Mouse (Mus musculus) E14TG2a.4 (cell line): ENCODE data around the gene Plac1.
A peak's percentile ranks its signal among the peaks of the same experiment; 100 is the strongest.

Source experiments
- H3K27me3 ChIP-seq: 2 replicates; pipeline ENCODE4 v1.6.1; 2014; ENCODE audit warnings: low read length, control low read depth; ENCODE audit not compliant: insufficient read depth
- H3K36me3 ChIP-seq: 2 replicates; pipeline ENCODE4 v1.6.1; 2014; ENCODE audit warnings: low read length, control low read depth; ENCODE audit not compliant: insufficient read depth
- H3K4me1 ChIP-seq: replicated peaks from 2 replicates; pipeline ENCODE4 v1.6.1; 2014; ENCODE audit warnings: low read depth, low read length, control low read depth
- H3K4me3 ChIP-seq: replicated peaks from 2 replicates; pipeline ENCODE4 v1.5.1; 2014; ENCODE audit warnings: mild to moderate bottlenecking, low read length
- H3K9me3 ChIP-seq: 2 replicates; pipeline ENCODE4 v1.6.1; 2014; ENCODE audit warnings: low read length, control low read depth
- CTCF ChIP-seq: conservative IDR thresholded peaks from 2 replicates; pipeline ENCODE4 v1.5.1; 2014; ENCODE audit warnings: low read length
- NANOG ChIP-seq: IDR thresholded peaks from 2 replicates; pipeline ENCODE4 v1.6.1; 2014; ENCODE audit warnings: borderline replicate concordance, low read length, mixed read lengths
- POU5F1 ChIP-seq: IDR thresholded peaks from 2 replicates; pipeline ENCODE4 v1.6.1; 2014; ENCODE audit warnings: low read length, borderline replicate concordance

Plac1 gene

GRCm38 (mm10) chrX:53087202-53087601 lies 152.7 kb downstream of the Plac1 start:
- Histone ChIP-seq H3K9me3 (no peaks in the 10 kb centered on the region), H3K27me3 (no peaks in the 10 kb centered on the region), H3K36me3 (no peaks in the 10 kb centered on the region), H3K4me1 (no peaks in the 10 kb centered on the region), H3K4me3 (no peak overlapping the region)
- TF ChIP-seq POU5F1 = no peak
- no peak for TF ChIP-seq NANOG
- no peak for TF ChIP-seq CTCF

DNA sequence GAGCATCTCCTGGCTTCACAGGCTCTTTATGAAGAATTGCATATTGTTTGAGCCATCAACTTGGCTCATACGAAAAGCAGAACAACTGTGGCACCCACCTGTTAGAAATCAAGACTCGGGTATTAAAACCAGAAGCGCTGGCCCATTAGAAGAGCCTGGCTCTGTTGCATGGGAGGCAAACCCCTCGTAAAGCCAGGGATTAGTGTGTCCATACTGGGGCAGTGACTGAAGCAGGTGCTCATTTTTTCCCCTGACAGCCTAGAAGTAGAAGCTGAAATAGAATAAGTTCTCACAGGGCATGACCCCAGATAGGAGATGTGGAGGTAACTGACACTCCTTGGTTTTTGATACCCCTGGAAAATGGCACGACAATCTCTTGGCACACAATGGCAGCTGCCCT lies 154.4 kb downstream of the Plac1 start:
- no peaks in the 10 kb centered on the region for H3K4me1 ChIP-seq
- no peaks in the 10 kb centered on the region for H3K36me3 ChIP-seq
- no peak overlapping the region for H3K4me3 ChIP-seq
- H3K9me3 ChIP-seq = no peaks in the 10 kb centered on the region
- no peaks in the 10 kb centered on the region for H3K27me3 ChIP-seq
- TF ChIP-seq NANOG (no peak), POU5F1 (no peak), CTCF (no peak)

DNA sequence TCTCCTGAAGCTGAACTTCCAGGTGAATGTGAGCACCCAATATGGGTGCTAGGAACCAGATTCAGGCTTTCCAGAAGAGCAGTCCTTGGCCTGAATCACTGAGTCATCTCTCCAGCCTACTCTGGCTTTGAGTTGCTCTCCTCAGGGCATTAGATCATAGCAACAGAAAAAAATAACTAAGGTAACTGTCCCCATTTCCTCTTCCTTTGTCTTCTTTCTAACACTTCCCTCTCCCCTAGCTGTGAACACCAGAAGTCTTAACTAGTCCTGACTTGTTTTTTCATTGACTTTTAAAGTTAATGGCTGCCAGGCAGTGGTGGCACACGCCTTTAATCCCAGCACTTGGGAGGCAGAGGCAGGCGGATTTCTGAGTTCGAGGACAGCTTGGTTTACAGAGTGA lies 175.5 kb downstream of the Plac1 start:
- Histone ChIP-seq H3K36me3 (no peaks in the 10 kb centered on the region), H3K27me3 (peaks cover 10% of the 10 kb centered on the region), H3K4me3 (no peak overlapping the region), H3K4me1 (0 out of 2 replicates have a peak, but pooled peaks cover 11% of the 10 kb centered on the region), H3K9me3 (no peaks in the 10 kb centered on the region)
- TF ChIP-seq POU5F1 (no peak), CTCF (no peak), NANOG (no peak)

DNA sequence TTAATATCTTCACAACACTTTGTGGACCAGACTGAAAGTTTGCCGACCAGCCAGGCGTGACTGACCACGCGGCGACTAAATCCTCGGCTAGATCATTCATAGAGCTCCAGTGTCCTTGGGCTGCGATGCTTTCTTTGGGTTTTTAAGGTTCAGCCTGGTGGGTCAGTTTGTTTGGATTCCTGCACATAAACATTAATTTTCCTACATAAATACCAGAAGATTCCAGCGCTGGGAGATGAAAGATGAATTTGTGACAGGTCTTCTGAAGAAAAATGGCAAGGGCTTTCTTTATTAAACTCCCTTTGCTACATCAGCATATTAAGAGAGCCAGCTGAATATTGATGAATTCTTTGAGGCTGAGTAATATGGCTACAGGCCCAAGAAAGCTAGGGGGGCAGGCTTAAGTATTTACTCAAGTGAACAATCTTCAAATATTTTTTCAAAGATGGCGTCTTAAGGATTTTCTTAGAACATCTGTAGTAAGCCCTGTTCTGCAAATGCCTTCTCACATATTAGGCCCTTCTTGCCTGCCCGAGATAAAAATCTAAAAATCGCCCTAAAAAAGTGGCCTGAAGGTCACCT lies 180.4 kb downstream of the Plac1 start:
- Histone ChIP-seq H3K4me1 (peaks cover 19% of the 10 kb centered on the region), H3K4me3 (no peak overlapping the region), H3K36me3 (no peaks in the 10 kb centered on the region), H3K9me3 (no peaks in the 10 kb centered on the region), H3K27me3 (peaks cover 28% of the 10 kb centered on the region)
- TF ChIP-seq CTCF = no peak

DNA sequence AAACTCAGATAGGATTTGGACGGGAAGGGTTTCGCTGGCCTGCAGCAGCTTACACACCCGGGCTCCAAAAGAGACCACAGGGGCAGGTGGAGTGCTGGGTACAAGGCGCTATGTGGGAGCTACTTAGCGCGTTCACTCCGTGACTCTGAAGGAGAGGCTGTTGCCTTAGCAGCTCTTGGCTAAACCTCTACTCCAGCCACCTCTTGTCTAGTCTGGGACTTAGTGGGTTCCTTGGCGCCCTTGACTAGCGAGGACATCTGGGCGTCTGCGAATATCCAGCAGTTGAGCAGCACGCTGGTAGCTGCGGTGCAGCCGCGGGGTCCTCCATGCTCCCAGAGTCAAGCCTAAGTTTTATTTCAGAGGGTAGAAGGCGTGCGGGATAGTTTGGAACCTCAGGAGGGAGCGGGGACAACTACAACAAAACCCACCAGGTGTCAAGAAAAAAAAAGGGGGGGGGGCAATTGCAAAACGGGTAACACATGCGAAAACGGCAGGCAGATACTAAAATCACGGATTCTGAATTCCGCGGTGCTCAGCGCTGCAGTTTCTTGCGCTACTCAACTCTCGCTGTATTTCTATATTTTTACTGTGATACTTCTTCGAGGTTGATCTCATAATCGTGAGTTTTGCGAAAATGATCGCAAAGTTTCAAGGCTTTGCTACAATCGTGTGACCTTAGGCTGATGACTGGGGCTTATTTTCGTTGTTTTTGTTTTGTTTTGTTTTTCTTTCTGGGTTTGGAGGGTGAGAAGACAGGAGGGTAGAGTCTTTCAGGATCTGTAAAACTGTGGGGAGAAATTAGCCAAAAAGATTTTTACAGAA lies 181.2 kb downstream of the Plac1 start:
- peaks cover 21% of the 10 kb centered on the region for H3K4me1 ChIP-seq
- H3K36me3 ChIP-seq = no peaks in the 10 kb centered on the region
- no peak overlapping the region for H3K4me3 ChIP-seq
- no peaks in the 10 kb centered on the region for H3K9me3 ChIP-seq
- peaks cover 28% of the 10 kb centered on the region for H3K27me3 ChIP-seq
- no peak for TF ChIP-seq CTCF
- no peak for TF ChIP-seq POU5F1
- TF ChIP-seq NANOG = no peak

GRCm38 (mm10) chrX:53057760-53058090 lies 182.2 kb downstream of the Plac1 start:
- Histone ChIP-seq H3K4me3 (peak overlapping the region; percentile 80; the same call in 1 of the 2 replicates), H3K27me3 (peaks cover 28% of the 10 kb centered on the region), H3K4me1 (peaks cover 25% of the 10 kb centered on the region), H3K9me3 (no peaks in the 10 kb centered on the region), H3K36me3 (no peaks in the 10 kb centered on the region)
- TF ChIP-seq NANOG (no peak), CTCF (no peak), POU5F1 (no peak)

- TF ChIP-seq CTCF = no peak
- TF ChIP-seq POU5F1 = no peak
- no peak for TF ChIP-seq NANOG
- H3K4me3 ChIP-seq = peak overlapping the region; percentile 80
- no peaks in the 10 kb centered on the region for H3K9me3 ChIP-seq
Observed at GRCm38 (mm10) chrX:53057054-53057759, 182.7 kb downstream of the Plac1 start.

DNA sequence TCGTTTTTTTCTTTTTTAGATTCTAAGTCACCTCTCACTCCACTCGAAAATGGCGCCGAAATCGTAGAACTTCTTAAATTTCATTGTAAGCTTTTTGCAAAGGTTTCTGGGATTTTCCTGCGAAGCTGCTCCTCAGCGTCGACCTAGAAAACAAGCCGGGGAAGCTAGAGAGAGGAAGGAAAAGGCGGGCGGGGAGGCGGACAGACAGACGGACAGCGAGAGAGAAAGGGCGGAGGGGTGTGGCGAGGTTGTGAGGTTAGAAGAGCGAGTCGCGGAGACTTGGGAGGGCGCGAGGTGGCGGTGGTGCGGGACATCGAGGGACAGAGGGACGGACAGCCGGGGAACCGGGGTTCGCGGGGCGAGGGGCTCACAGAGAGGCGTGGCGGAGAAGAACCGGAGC lies 183.3 kb downstream of the Plac1 start:
- TF ChIP-seq CTCF (no peak), NANOG (no peak), POU5F1 (no peak)

More at GRCm38 (mm10) chrX:53057054-53057759, 182.7 kb downstream of the Plac1 start:
- peaks cover 28% of the 10 kb centered on the region for H3K4me1 ChIP-seq
- peaks cover 28% of the 10 kb centered on the region for H3K27me3 ChIP-seq
- no peaks in the 10 kb centered on the region for H3K36me3 ChIP-seq

GRCm38 (mm10) chrX:53055771-53056170 lies 184.1 kb downstream of the Plac1 start:
- TF ChIP-seq NANOG = no peak
- no peak for TF ChIP-seq POU5F1
- no peak for TF ChIP-seq CTCF
- Histone ChIP-seq H3K4me1 (peaks cover 34% of the 10 kb centered on the region), H3K27me3 (peaks cover 24% of the 10 kb centered on the region), H3K36me3 (no peaks in the 10 kb centered on the region), H3K4me3 (peak overlapping the region; percentile 80; the same call in 1 of the 2 replicates), H3K9me3 (no peaks in the 10 kb centered on the region)

More for the DNA sequence above, 183.3 kb downstream of the Plac1 start:
- Histone ChIP-seq H3K36me3 (no peaks in the 10 kb centered on the region), H3K9me3 (no peaks in the 10 kb centered on the region), H3K4me3 (peak overlapping the region; percentile 80), H3K27me3 (peaks cover 28% of the 10 kb centered on the region), H3K4me1 (peaks cover 33% of the 10 kb centered on the region)
